Mouse (Mus musculus) activated CD4-positive, CD25-positive, alpha-beta regulatory T cell, adult 9 weeks (primary cell): Measurements from ENCODE around the gene Phgr1. TPM values are rescaled to one million over a fixed set of nuclear protein-coding genes. Genes with fewer than 3 reads are reported as not detected.

Experiments used
- polyA plus RNA-seq: library from polyadenylated mRNA; unstranded; fragments of 100-300 nt; shearing (Covaris generic); gene quantifications from one replicate; pipeline ENCODE4 v1.2.1, GENCODE M21; 2017

Phgr1 gene
- not detected for polyA plus RNA-seq

GRCm38 (mm10) chr2:118772158-118772874 lies at the start of gene Phgr1:
Phgr1 (plus strand) TSS chr2:118772769.

GRCm38 (mm10) chr2:118728337-118728736 lies 44.2 kb upstream of the Phgr1 start, which contains the start of gene Plcb2:
Plcb2 (minus strand) TSS chr2:118728438.

GRCm38 (mm10) chr2:118745232-118745884 lies 27.2 kb upstream of the Phgr1 start, which contains the start of gene Inafm2:
Inafm2 (plus strand) TSS chr2:118745758.

GRCm38 (mm10) chr2:118761906-118762783 lies 10.4 kb upstream of the Phgr1 start, which contains the start of gene Ccdc9b:
Ccdc9b (minus strand) TSS chr2:118762661.

GRCm38 (mm10) chr2:118779504-118780480 lies 7.2 kb downstream of the Phgr1 start, which contains the start of gene Disp2:
Disp2 (plus strand) TSS chr2:118779719.

GRCm38 (mm10) chr2:118813981-118814836 lies 41.6 kb downstream of the Phgr1 start, which contains the start of gene Knstrn:
Knstrn (plus strand) TSS chr2:118814003.

Other genes starting within 250 kb of the Phgr1 start
- 2.3 TPM for gene Bmf, start 223.1 kb upstream of the Phgr1 start, polyA plus RNA-seq
- 12.1 TPM for gene Bub1b, start 174.6 kb upstream of the Phgr1 start, polyA plus RNA-seq
- not detected for gene Pak6, start 109.5 kb upstream of the Phgr1 start, polyA plus RNA-seq
- gene Ankrd63, start 68.8 kb upstream of the Phgr1 start, polyA plus RNA-seq, result not detected
- 38.6 TPM for gene Plcb2, start 44.3 kb upstream of the Phgr1 start, polyA plus RNA-seq
- gene Inafm2, start 27.0 kb upstream of the Phgr1 start, polyA plus RNA-seq, result 2.4 TPM
- not detected for gene Ccdc9b, start 10.1 kb upstream of the Phgr1 start, polyA plus RNA-seq
- gene Disp2, start 7.0 kb downstream of the Phgr1 start, polyA plus RNA-seq, result not detected
- 13.1 TPM for gene Knstrn, start 41.2 kb downstream of the Phgr1 start, polyA plus RNA-seq
- 65.9 TPM for gene Ivd, start 89.2 kb downstream of the Phgr1 start, polyA plus RNA-seq
- 1.7 TPM for gene Bahd1, start 127.6 kb downstream of the Phgr1 start, polyA plus RNA-seq
- 4.4 TPM for gene Chst14, start 153.7 kb downstream of the Phgr1 start, polyA plus RNA-seq